Mouse (Mus musculus): ENCODE results near the gene Pign.
A peak's percentile ranks its signal among the peaks of the same experiment; 100 is the strongest.

Gene Pign

DNA sequence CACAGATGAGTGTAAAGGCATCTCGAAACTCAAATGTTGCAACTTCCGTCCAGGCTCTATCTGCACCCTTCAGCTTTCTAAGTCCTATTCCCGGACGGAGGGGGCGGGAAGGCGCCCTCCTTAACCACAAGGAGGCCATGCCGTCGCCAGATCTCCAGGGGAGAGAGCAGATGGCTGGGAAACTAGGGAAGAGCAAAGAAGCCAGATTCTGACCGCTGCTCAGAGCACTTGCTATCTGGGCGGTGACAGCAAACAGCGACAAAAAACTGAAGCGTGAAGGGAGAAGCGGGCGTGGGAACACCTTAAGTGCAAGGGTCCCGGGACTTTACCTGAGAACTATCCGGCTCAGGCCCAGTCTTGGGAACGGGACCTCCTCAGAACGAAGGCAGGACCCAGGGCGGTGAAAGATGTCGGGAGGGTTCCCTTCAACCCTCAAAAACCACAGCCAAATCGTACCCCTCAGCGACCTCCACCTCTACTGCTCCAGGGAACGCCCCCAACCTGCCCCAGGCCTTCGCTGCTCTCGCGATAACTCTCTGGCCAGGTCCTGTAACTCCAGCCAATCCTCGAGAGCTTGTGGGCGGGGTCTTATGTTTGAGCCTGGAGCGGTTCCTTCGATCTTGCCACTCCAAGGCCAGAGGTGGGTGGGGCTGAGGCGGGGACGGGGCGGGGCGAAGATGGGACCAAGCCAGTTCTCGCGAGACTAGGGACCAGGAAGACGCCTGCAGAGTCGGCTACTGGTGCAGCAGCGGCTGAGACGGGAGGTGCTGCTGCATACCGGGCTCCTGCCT, at the start of gene Pign, which contains the start of gene Relch:
Pign (minus strand) TSS at position 507 of the 791 bp plus-strand sequence.
Relch (plus strand) TSS at position 691 of the 791 bp plus-strand sequence.
- DNase-seq, result peak; percentile 96

- no peak for DNase-seq
Observed at GRCm38 (mm10) chr1:105712822-105713221, 49.3 kb upstream of the Pign start.

- no peak for DNase-seq
Observed at GRCm38 (mm10) chr1:105711227-105711626, 47.8 kb upstream of the Pign start.

DNA sequence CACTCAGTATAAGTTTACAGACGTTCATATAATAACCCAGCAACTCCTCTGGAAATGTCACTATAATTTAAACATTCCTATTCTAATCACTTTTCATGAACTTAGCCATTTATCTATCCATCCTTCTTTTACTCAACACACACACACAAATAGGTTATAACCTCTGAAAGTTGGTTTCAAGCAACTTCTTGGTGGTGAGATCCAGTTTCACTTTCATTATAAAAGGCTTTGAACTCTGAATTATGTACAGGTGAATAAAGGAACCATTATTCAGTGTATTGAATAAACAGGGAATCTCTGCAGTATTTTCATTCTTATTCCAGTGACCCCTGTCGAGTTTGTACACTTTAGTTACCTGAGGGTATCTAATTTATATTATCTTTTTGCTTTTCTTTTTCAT, 45.9 kb upstream of the Pign start:
- no peak for DNase-seq

DNA sequence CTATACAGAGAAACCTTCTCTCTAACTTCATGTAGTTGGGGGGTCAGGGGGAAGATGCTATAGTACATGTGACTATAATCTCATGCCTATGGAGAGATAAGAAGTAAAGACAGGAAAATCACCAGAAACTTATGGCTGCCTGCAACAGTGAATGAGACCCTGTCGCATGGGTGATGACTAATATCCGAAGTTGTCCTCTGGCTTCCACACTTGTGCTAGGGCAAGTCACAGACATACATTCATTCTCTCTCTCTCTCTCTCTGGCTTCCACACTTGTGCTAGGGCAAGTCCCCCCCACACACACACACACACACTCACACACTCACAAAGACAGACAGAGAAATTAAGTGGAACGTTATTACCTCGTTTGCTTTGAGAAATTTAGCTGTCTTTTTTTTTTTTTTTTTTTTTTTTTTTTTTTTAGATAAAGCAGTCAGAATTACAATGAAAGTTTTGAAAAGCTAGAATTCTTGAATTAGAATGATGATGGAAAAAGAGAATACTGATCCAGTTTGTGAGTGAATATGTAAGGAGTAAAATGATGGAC, 37.6 kb upstream of the Pign start:
- DNase-seq, result no peak

DNA sequence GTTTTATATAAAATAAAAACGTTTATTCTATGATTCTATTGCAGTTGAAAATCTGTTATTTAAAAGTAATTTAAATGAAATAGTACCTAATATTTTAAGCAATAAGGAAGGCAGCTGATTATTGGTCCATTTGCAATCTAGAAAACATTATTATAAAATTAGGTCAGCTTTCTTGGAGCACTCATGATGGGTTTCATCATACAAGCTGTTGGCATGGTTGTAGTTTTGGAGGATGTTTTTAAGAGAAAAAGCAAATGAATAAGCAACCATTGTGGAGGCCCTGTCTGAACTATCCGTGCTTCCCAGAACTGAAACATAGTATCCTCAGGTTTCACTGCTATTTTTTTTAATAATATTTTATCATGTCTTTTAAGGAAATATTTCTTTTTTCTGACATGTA, 32.1 kb upstream of the Pign start:
- no peak for DNase-seq

GRCm38 (mm10) chr1:105685501-105685900, 22.0 kb upstream of the Pign start:
- no peak for DNase-seq

DNA sequence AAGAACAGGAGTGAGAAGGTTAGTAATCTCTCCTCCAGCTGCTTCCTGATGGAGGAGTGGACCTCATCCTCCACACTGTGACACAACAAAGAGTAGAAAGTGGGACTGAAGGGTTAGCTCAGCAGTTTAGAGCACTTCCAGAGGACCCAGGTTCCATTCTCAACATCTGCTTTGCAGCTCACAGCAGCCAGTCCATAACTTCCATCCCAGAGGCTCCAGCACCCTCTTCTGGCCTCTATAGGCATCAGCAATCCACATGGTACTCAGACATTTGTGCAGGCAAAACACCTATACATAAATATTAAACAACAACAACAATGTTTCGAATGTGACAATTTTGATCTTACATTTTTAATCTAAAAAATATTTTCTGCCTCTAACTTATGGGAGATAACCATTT, 17.1 kb upstream of the Pign start:
- no peak for DNase-seq

- DNase-seq, result no peak
Observed at GRCm38 (mm10) chr1:105674763-105675162, 11.3 kb upstream of the Pign start.

- DNase-seq, result no peak
Observed at GRCm38 (mm10) chr1:105669700-105670099, 6.2 kb upstream of the Pign start.

- DNase-seq, result no peak
Observed at GRCm38 (mm10) chr1:105663962-105664812, 710 bp upstream of the Pign start.

- DNase-seq, result no peak
Observed at GRCm38 (mm10) chr1:105662820-105663170, 682 bp downstream of the Pign start.

- DNase-seq, result peak; percentile 51
Observed at GRCm38 (mm10) chr1:105660015-105660414, 3.5 kb downstream of the Pign start.

DNA sequence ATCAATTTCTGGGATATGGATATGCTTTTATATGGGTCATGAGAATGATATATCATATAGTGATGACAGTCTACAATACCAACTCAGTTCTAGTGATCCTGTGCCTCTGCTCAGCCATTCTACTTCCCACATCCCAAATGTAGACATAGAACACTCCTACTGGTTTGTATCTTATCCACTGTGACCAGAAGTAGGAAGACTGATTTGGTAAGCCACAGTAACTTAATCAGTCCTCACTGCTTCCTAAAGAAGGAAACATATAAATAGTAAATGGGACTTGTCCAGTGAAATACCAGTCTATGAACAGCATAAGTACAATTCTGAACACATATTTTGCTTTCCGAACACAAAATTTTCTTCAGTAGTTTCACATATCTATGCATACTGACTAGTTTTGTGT, 9.5 kb downstream of the Pign start:
- no peak for DNase-seq

- no peak for DNase-seq
Observed at GRCm38 (mm10) chr1:105650650-105651049, 12.8 kb downstream of the Pign start.

- DNase-seq, result no peak
Observed at GRCm38 (mm10) chr1:105644093-105644492, 19.4 kb downstream of the Pign start.

GRCm38 (mm10) chr1:105630481-105630880, 33.0 kb downstream of the Pign start:
- peak; percentile 42 for DNase-seq

DNA sequence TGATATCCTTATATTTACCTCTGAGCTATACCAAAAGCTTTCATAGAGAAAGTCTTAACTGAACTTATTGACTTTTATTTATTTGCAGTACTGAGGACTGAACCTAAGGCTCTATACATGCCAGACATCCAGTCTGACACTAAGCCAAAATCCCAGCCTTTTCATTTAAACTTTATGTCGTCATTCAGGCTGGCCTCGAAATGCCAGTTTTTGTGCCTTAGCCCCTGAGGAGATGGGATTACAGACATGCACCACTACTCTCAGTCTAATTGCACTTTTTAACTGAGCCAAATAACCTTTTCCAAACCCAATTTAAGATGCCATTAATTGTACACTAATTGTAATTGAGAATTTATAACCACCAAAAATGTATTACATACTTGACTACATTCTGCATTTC, 73.8 kb downstream of the Pign start:
- no peak for DNase-seq

DNA sequence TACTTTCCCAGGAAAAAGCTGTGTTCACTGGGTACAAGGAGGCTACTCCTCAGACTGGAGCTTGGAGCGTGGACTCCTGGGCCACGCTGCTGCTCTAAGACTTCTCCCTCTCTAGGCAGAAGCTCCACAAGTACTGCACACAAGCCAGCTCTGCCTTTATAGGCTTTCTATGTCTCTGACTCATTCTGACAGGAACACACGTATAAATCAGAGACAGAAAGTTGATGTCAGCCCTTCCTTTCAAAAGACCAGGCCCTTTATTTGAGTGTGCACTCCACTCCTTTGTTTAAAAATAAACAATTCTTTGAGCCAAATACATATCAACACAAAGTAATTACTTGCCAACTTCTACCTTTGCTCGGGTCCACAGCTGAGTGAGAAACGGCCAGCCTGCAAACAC, 74.8 kb downstream of the Pign start:
- DNase-seq, result no peak

DNA sequence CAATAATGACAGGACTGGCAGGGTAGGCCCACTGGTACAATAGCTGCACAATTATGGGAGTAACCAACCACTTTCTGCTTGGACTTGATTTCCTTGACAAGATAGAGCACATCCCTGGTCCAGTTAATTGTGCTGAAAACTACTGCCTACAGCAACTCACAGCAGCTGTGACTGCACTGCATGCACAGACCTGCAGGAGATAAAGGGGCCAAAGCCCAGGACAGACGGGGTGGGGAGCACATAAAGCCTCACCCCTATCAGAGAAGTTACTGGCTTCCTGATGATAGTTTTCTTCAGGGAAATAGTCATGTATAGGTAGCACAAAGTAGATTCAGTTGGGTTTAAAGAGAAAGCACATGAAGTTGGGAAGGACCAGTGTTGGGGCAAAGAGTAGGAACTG, 80.7 kb downstream of the Pign start:
- DNase-seq, result no peak

DNA sequence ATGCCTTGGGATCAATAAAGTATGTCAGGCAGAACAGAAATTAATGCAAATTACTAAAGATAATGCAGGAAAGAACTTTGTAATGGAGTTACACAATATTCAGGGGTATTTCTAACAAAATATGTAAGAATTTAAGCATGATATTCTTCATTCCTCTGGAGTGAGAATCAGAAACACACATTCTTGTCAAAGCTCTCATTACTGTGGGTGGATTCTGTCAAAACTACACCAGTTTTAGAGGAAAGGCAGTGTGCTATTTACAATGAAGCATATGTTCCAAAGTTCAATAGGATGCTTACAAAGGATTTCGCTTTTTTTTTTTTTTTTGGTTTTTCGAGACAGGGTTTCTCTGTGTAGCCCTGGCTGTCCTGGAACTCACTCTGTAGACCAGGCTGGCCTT, 82.6 kb downstream of the Pign start:
- DNase-seq, result no peak

GRCm38 (mm10) chr1:105566051-105566450, 97.4 kb downstream of the Pign start:
- DNase-seq, result no peak

- no peak for DNase-seq
Observed at GRCm38 (mm10) chr1:105564289-105564688, 99.2 kb downstream of the Pign start.

- no peak for DNase-seq
Observed at GRCm38 (mm10) chr1:105563821-105564220, 99.7 kb downstream of the Pign start.
